Mouse (Mus musculus): ENCODE results near the gene Prss57. TPM values are rescaled to one million over a fixed set of nuclear protein-coding genes. Genes with fewer than 3 reads are reported as not detected.

Prss57 gene
- polyA plus RNA-seq, 1 experiment from 2014 or later = 0.08 TPM

GRCm38 (mm10) chr10:79818225-79818624 lies 27.5 kb upstream of the Prss57 start:
- no peak overlapping the region for H3K4me2 ChIP-seq (ENCODE audit: low read length)
- H3K9me3 ChIP-seq (ENCODE audit: control insufficient read depth, low read length) = no peaks in the 10 kb centered on the region
- H3K4me3 ChIP-seq (ENCODE audit: control insufficient read depth in 1 of 2, insufficient read depth in 1 of 2, low read depth in 1 of 2, low read length in 2 of 2) = no peak overlapping the region
- H3K9ac ChIP-seq (ENCODE audit: low read length) = no peak overlapping the region
- ATAC-seq (ENCODE audit: insufficient number of reproducible peaks, insufficient read depth, low FRiP score, low read depth) = no peak
- no peaks in the 10 kb centered on the region for H3K27me3 ChIP-seq (ENCODE audit: control insufficient read depth, insufficient read depth, low read length)
- H3K36me3 ChIP-seq (ENCODE audit: control insufficient read depth, insufficient read depth, low read length) = peaks cover 34% of the 10 kb centered on the region
- 66% methylated on average over 4 of the region's 4 CpGs for WGBS
- H3K4me1 ChIP-seq (ENCODE audit: control insufficient read depth in 2 of 2, insufficient read depth in 2 of 2, low read length in 2 of 2) = peaks cover 0 to 5% of the 10 kb centered on the region in 2 experiments; a peak in 1 of 4 replicates
- no peak overlapping the region for H3K27ac ChIP-seq (replicated peaks in 1 of 2; ENCODE audit: control insufficient read depth in 1 of 2, insufficient read depth in 1 of 2, low read depth in 2 of 2, low read length in 2 of 2)

- no peak overlapping the region for H3K27ac ChIP-seq (replicated peaks in 1 of 2; ENCODE audit: control insufficient read depth in 1 of 2, insufficient read depth in 1 of 2, low read depth in 2 of 2, low read length in 2 of 2)
- no peak overlapping the region for H3K9ac ChIP-seq (ENCODE audit: low read length)
- no peak overlapping the region for H3K4me2 ChIP-seq (ENCODE audit: low read length)
- H3K9me3 ChIP-seq (ENCODE audit: control insufficient read depth, low read length) = no peaks in the 10 kb centered on the region
- H3K4me1 ChIP-seq (ENCODE audit: control insufficient read depth in 2 of 2, insufficient read depth in 2 of 2, low read length in 2 of 2) = no peaks in the 10 kb centered on the region
- no peak overlapping the region for H3K4me3 ChIP-seq (ENCODE audit: control insufficient read depth in 1 of 2, insufficient read depth in 1 of 2, low read depth in 1 of 2, low read length in 2 of 2)
- peaks cover 43% of the 10 kb centered on the region for H3K36me3 ChIP-seq (ENCODE audit: control insufficient read depth, insufficient read depth, low read length)
- ATAC-seq (ENCODE audit: insufficient number of reproducible peaks, insufficient read depth, low FRiP score, low read depth) = no peak
- no peaks in the 10 kb centered on the region for H3K27me3 ChIP-seq (ENCODE audit: control insufficient read depth, insufficient read depth, low read length)
- 76% methylated on average over 2 of the region's 2 CpGs for WGBS
Measured at GRCm38 (mm10) chr10:79817111-79817510, 26.4 kb upstream of the Prss57 start.

DNA sequence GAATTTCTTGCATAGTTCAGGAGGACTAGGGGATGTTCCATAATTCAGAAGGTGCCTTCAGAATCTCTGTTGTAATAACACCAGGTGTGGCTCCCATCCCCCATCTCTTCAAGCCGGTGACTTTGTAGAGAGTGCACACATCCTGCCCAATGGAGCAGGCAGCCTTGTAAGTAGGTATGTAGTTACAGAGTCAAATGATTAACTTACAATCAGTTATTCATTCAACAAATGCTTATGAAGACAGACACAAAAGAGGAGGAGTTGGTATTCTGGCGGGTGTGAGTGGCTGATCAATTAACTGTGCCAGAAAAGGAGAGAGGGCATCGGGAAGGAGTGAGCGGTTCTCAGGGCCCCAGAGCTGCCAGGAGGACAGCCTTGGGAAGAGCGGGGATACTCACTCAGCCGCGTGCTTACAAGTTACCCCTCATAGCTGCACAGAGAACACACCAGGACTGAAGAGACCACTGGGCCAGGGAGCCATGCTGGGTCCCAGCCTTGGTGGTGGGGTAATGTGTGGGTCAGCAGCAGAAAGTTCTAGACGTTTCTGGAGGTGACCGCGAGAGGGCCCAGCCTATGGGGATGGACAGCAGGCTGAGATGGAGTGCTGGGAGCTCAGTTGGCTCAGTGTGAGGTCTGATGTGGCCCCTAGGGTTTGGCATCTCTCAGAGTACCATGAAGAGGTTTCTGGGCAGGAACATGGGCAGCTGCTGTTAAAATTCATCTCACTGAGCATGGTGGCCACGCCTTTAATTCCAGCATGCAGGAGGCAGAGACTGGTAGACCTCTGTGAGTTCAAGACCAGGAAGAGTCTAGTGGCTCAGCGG lies 25.1 kb upstream of the Prss57 start:
- no peak overlapping the region for H3K9ac ChIP-seq (ENCODE audit: low read length)
- no peak overlapping the region for H3K27ac ChIP-seq (replicated peaks in 1 of 2; ENCODE audit: control insufficient read depth in 1 of 2, insufficient read depth in 1 of 2, low read depth in 2 of 2, low read length in 2 of 2)
- ATAC-seq (ENCODE audit: insufficient number of reproducible peaks, insufficient read depth, low FRiP score, low read depth) = no peak
- WGBS = 82% methylated on average over 12 of the region's 12 CpGs
- H3K9me3 ChIP-seq (ENCODE audit: control insufficient read depth, low read length) = no peaks in the 10 kb centered on the region
- H3K27me3 ChIP-seq (ENCODE audit: control insufficient read depth, insufficient read depth, low read length) = no peaks in the 10 kb centered on the region
- no peak overlapping the region for H3K4me3 ChIP-seq (ENCODE audit: control insufficient read depth in 1 of 2, insufficient read depth in 1 of 2, low read depth in 1 of 2, low read length in 2 of 2)
- H3K4me2 ChIP-seq (ENCODE audit: low read length) = no peak overlapping the region
- no peaks in the 10 kb centered on the region for H3K4me1 ChIP-seq (ENCODE audit: control insufficient read depth in 2 of 2, insufficient read depth in 2 of 2, low read length in 2 of 2)
- H3K36me3 ChIP-seq (ENCODE audit: control insufficient read depth, insufficient read depth, low read length) = peaks cover 48% of the 10 kb centered on the region

DNA sequence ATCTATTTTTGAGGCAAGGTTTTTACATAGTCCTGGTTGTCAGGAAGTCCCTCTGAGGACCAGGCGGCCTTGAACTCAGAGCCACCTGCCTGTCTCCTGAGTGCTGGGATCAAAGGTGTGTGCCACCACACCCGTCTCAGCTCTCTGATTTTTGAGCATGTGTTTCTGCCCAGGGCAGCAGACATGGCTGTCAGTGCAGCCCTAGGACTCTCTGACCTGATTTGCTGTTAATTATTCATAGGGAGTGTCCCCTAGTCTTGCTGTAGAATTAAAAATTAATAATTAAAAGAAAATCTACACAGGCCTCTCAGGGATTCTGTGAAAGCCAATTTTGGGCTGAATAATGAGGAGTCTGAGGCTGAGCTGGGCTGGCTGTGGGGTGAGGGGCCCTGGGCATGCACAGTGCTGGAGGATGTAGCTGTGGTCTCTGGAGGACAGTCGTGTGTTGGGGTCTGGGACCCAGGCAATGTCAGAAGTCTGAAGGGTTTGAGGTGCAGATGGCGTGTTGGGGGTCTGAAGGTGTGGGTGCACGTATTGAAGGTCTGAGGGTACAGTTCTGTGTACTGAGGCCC lies 23.6 kb upstream of the Prss57 start:
- H3K4me3 ChIP-seq (ENCODE audit: control insufficient read depth in 1 of 2, insufficient read depth in 1 of 2, low read depth in 1 of 2, low read length in 2 of 2) = no peak overlapping the region
- ATAC-seq (ENCODE audit: insufficient number of reproducible peaks, insufficient read depth, low FRiP score, low read depth) = no peak
- H3K9me3 ChIP-seq (ENCODE audit: control insufficient read depth, low read length) = no peaks in the 10 kb centered on the region
- WGBS = 77% methylated on average over 5 of the region's 5 CpGs
- H3K27ac ChIP-seq (replicated peaks in 1 of 2; ENCODE audit: control insufficient read depth in 1 of 2, insufficient read depth in 1 of 2, low read depth in 2 of 2, low read length in 2 of 2) = no peak overlapping the region
- peaks cover 45% of the 10 kb centered on the region for H3K36me3 ChIP-seq (ENCODE audit: control insufficient read depth, insufficient read depth, low read length)
- no peaks in the 10 kb centered on the region for H3K27me3 ChIP-seq (ENCODE audit: control insufficient read depth, insufficient read depth, low read length)
- no peak overlapping the region for H3K9ac ChIP-seq (ENCODE audit: low read length)
- no peaks in the 10 kb centered on the region for H3K4me1 ChIP-seq (ENCODE audit: control insufficient read depth in 2 of 2, insufficient read depth in 2 of 2, low read length in 2 of 2)
- H3K4me2 ChIP-seq (ENCODE audit: low read length) = no peak overlapping the region

GRCm38 (mm10) chr10:79811736-79812637 lies 21.2 kb upstream of the Prss57 start:
- WGBS = 22% methylated on average over 15 of the region's 15 CpGs
- H3K9ac ChIP-seq (ENCODE audit: low read length) = no peak overlapping the region
- H3K4me2 ChIP-seq (ENCODE audit: low read length) = no peak overlapping the region
- no peaks in the 10 kb centered on the region for H3K9me3 ChIP-seq (ENCODE audit: control insufficient read depth, low read length)
- ATAC-seq (ENCODE audit: insufficient number of reproducible peaks, insufficient read depth, low FRiP score, low read depth) = no peak; the same call in 1 of the 2 replicates
- no peak overlapping the region for H3K4me3 ChIP-seq (ENCODE audit: control insufficient read depth in 1 of 2, insufficient read depth in 1 of 2, low read depth in 1 of 2, low read length in 2 of 2)
- H3K27me3 ChIP-seq (ENCODE audit: control insufficient read depth, insufficient read depth, low read length) = no peaks in the 10 kb centered on the region
- no peaks in the 10 kb centered on the region for H3K4me1 ChIP-seq (ENCODE audit: control insufficient read depth in 2 of 2, insufficient read depth in 2 of 2, low read length in 2 of 2)
- H3K27ac ChIP-seq (replicated peaks in 1 of 2; ENCODE audit: control insufficient read depth in 1 of 2, insufficient read depth in 1 of 2, low read depth in 2 of 2, low read length in 2 of 2) = no peak overlapping the region
- H3K36me3 ChIP-seq (ENCODE audit: control insufficient read depth, insufficient read depth, low read length) = peaks cover 50% of the 10 kb centered on the region

DNA sequence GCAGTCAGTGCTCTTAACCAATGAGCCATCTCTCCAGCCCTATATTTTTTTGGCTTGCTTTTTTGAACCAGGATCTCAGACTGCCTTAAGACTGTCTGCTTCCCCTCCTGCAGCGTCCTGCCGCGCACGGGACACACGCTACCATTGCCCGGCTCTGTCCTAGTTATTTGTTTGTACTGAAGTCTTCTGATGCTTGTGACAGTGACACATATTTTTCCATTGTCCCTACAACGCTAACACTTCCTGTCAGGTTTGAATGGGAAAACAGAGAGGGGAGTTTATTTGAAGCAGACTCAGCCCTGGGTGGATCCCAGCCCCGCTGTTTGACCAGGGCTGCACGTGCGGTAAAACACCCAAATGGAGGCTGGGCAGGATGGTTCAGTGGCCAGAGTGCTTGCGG lies 18.0 kb upstream of the Prss57 start:
- no peak for ATAC-seq (ENCODE audit: insufficient number of reproducible peaks, insufficient read depth, low FRiP score, low read depth)
- no peak overlapping the region; a peak in 1 of 4 replicates for H3K4me3 ChIP-seq (ENCODE audit: control insufficient read depth in 1 of 2, insufficient read depth in 1 of 2, low read depth in 1 of 2, low read length in 2 of 2)
- peak overlapping the region; percentile 28 for H3K4me2 ChIP-seq (ENCODE audit: low read length)
- H3K36me3 ChIP-seq (ENCODE audit: control insufficient read depth, insufficient read depth, low read length) = peaks cover 32% of the 10 kb centered on the region
- no peaks in the 10 kb centered on the region for H3K9me3 ChIP-seq (ENCODE audit: control insufficient read depth, low read length)
- H3K9ac ChIP-seq (ENCODE audit: low read length) = no peak overlapping the region; the same call in 1 of the 2 replicates
- peaks cover 6 to 7% of the 10 kb centered on the region in 2 experiments; a peak in 3 of 4 replicates for H3K4me1 ChIP-seq (ENCODE audit: control insufficient read depth in 2 of 2, insufficient read depth in 2 of 2, low read length in 2 of 2)
- peak overlapping the region; percentile 69 to 75; a peak in 2 of 4 replicates for H3K27ac ChIP-seq (replicated peaks in 1 of 2; ENCODE audit: control insufficient read depth in 1 of 2, insufficient read depth in 1 of 2, low read depth in 2 of 2, low read length in 2 of 2)
- no peaks in the 10 kb centered on the region for H3K27me3 ChIP-seq (ENCODE audit: control insufficient read depth, insufficient read depth, low read length)
- 64% methylated on average over 11 of the region's 11 CpGs for WGBS

DNA sequence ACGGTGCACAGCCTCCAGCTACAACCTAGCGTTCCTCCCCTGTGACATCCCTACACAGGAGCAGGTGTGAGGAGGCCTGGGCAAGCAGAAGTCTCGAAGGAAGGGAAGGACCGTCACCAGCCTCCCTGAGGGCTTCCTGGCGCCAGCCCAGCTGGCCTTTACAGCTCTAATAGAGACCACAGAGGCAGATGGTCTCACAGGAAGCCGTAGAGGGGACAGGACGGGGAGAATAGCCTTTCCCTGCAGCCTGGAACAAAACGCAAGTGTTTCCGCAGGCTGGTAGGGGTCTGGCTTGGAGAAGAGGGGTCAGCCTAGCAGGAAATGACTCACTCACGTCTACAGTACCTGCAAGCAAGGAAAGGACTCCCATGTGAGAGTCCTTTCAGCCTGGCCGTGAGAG lies 17.1 kb upstream of the Prss57 start:
- peaks cover 30% of the 10 kb centered on the region for H3K36me3 ChIP-seq (ENCODE audit: control insufficient read depth, insufficient read depth, low read length)
- H3K9ac ChIP-seq (ENCODE audit: low read length) = 0 out of 2 replicates have a peak overlapping the region, but pooled peaks have one; percentile 2
- peak overlapping the region; percentile 47 for H3K4me2 ChIP-seq (ENCODE audit: low read length)
- H3K27me3 ChIP-seq (ENCODE audit: control insufficient read depth, insufficient read depth, low read length) = no peaks in the 10 kb centered on the region
- peak overlapping the region; percentile 69 to 75 for H3K27ac ChIP-seq (replicated peaks in 1 of 2; ENCODE audit: control insufficient read depth in 1 of 2, insufficient read depth in 1 of 2, low read depth in 2 of 2, low read length in 2 of 2)
- H3K9me3 ChIP-seq (ENCODE audit: control insufficient read depth, low read length) = no peaks in the 10 kb centered on the region
- 67% methylated on average over 11 of the region's 11 CpGs for WGBS
- 0 out of 2 replicates have a peak, but pooled peaks have one; percentile 8 for ATAC-seq (ENCODE audit: insufficient number of reproducible peaks, insufficient read depth, low FRiP score, low read depth)
- H3K4me3 ChIP-seq (ENCODE audit: control insufficient read depth in 1 of 2, insufficient read depth in 1 of 2, low read depth in 1 of 2, low read length in 2 of 2) = peak overlapping the region in 1 of 2 experiments; percentile 20; a peak in 2 of 4 replicates
- peaks cover 14 to 15% of the 10 kb centered on the region in 2 experiments for H3K4me1 ChIP-seq (ENCODE audit: control insufficient read depth in 2 of 2, insufficient read depth in 2 of 2, low read length in 2 of 2)
